Mouse (Mus musculus) liver, embryonic 16.5 days (tissue): ENCODE results near the gene 3110040M04Rik. TPM values are rescaled to one million over a fixed set of nuclear protein-coding genes. Genes with fewer than 3 reads are reported as not detected.

Experiments used
- ATAC-seq: fragments of 200-750 bp; cut with Nextera tagmentation; 2 replicates; pipeline ENCODE4 v1.8.0; 2017; ENCODE audit warnings: low read depth, mild to moderate bottlenecking, moderate number of reproducible peaks, moderate library complexity
- H3K27ac ChIP-seq: fragments of 300-500 bp; sonication (generic); 2 replicates; pipeline ENCODE4 v1.5.1; 2014; ENCODE audit warnings: mild to moderate bottlenecking, low read length
- H3K27me3 ChIP-seq: fragments of 300-500 bp; sonication (generic); 2 replicates; pipeline ENCODE4 v1.6.1; 2014; ENCODE audit warnings: low read depth, low read length, mixed read lengths; ENCODE audit not compliant: control insufficient read depth, insufficient read depth
- H3K36me3 ChIP-seq: fragments of 300-500 bp; sonication (generic); 2 replicates; pipeline ENCODE4 v1.6.1; 2014; ENCODE audit warnings: mild to moderate bottlenecking; ENCODE audit not compliant: control insufficient read depth, insufficient read depth
- H3K4me1 ChIP-seq: fragments of 300-500 bp; sonication (generic); 2 replicates; pipeline ENCODE4 v1.6.1; 2014; ENCODE audit warnings: low read depth, low read length, mixed read lengths; ENCODE audit not compliant: control insufficient read depth
- H3K4me2 ChIP-seq: fragments of 300-500 bp; sonication (generic); 2 replicates; pipeline ENCODE4 v1.6.1; 2014; ENCODE audit warnings: low read depth, low read length, mixed read lengths
- H3K4me3 ChIP-seq: fragments of 300-500 bp; sonication (generic); 2 replicates; pipeline ENCODE4 v1.5.1; 2014; ENCODE audit warnings: low read depth, mild to moderate bottlenecking, low read length
- H3K9ac ChIP-seq: fragments of 300-500 bp; sonication (generic); 2 replicates; pipeline ENCODE4 v1.6.1; 2014; ENCODE audit warnings: low read depth, low read length
- H3K9me3 ChIP-seq: fragments of 300-500 bp; sonication (generic); replicated peaks from 2 replicates; pipeline ENCODE4 v1.6.1; 2016; ENCODE audit warnings: low read length; ENCODE audit not compliant: control insufficient read depth
- WGBS: fragments of 180-500 bp; shearing (Covaris S2); extraction: QIAGEN DNeasy Blood & Tissue Kit; methylation state at CpG from one replicate; pipeline ENCODE4 v1.1.7; 2014; ENCODE audit not compliant: insufficient replicate concordance; 5-methylcytosine and 5-hydroxymethylcytosine counted together
- polyA plus RNA-seq: library from polyadenylated mRNA; unstranded; fragments of >200 nt; fragmentation: Nextera tagmentation; extraction: Ambion mirVana; gene quantifications from 2 replicates; pipeline ENCODE4 v1.2.1, GENCODE M21; 2015

3110040M04Rik gene
- polyA plus RNA-seq, 1 experiment from 2014 or later = 0.84 TPM

- 64% methylated on average over 10 of the region's 10 CpGs for WGBS
- no peaks in the 10 kb centered on the region for H3K4me1 ChIP-seq
- no peak overlapping the region for H3K27ac ChIP-seq
- no peak overlapping the region for H3K4me2 ChIP-seq
- no peaks in the 10 kb centered on the region for H3K36me3 ChIP-seq
- no peak overlapping the region for H3K9ac ChIP-seq
- no peak overlapping the region for H3K4me3 ChIP-seq
- ATAC-seq = no peak
- no peaks in the 10 kb centered on the region for H3K27me3 ChIP-seq
- no peaks in the 10 kb centered on the region for H3K9me3 ChIP-seq
These were observed 18.8 kb downstream of the 3110040M04Rik start for GRCm38 (mm10) chr1:151222561-151223267.

- WGBS = 59% methylated on average over 1 of the region's 1 CpGs
- no peak overlapping the region for H3K4me3 ChIP-seq
- no peaks in the 10 kb centered on the region for H3K9me3 ChIP-seq
- no peaks in the 10 kb centered on the region for H3K4me1 ChIP-seq
- ATAC-seq = no peak
- H3K4me2 ChIP-seq = no peak overlapping the region
- no peak overlapping the region for H3K27ac ChIP-seq
- no peak overlapping the region for H3K9ac ChIP-seq
- H3K27me3 ChIP-seq = no peaks in the 10 kb centered on the region
- H3K36me3 ChIP-seq = no peaks in the 10 kb centered on the region
These were observed 19.5 kb downstream of the 3110040M04Rik start for GRCm38 (mm10) chr1:151223377-151223776.

GRCm38 (mm10) chr1:151224536-151224935, 20.6 kb downstream of the 3110040M04Rik start:
- Histone ChIP-seq H3K9me3 (no peaks in the 10 kb centered on the region), H3K27ac (no peak overlapping the region), H3K4me3 (no peak overlapping the region), H3K4me2 (no peak overlapping the region), H3K36me3 (no peaks in the 10 kb centered on the region), H3K27me3 (no peaks in the 10 kb centered on the region), H3K4me1 (no peaks in the 10 kb centered on the region), H3K9ac (no peak overlapping the region)
- WGBS = 67% methylated on average over 1 of the region's 1 CpGs
- no peak for ATAC-seq

GRCm38 (mm10) chr1:151227506-151227905, 23.6 kb downstream of the 3110040M04Rik start:
- Histone ChIP-seq H3K9me3 (no peaks in the 10 kb centered on the region), H3K36me3 (no peaks in the 10 kb centered on the region), H3K4me2 (no peak overlapping the region), H3K4me1 (no peaks in the 10 kb centered on the region), H3K27ac (no peak overlapping the region), H3K4me3 (no peak overlapping the region), H3K9ac (no peak overlapping the region), H3K27me3 (no peaks in the 10 kb centered on the region)
- WGBS = 64% methylated on average over 8 of the region's 8 CpGs
- no peak for ATAC-seq

GRCm38 (mm10) chr1:151228320-151228989, 24.5 kb downstream of the 3110040M04Rik start:
- Histone ChIP-seq H3K4me2 (no peak overlapping the region), H3K4me1 (no peaks in the 10 kb centered on the region), H3K9ac (no peak overlapping the region), H3K36me3 (no peaks in the 10 kb centered on the region), H3K27me3 (no peaks in the 10 kb centered on the region), H3K27ac (no peak overlapping the region), H3K9me3 (no peaks in the 10 kb centered on the region), H3K4me3 (no peak overlapping the region)
- no peak for ATAC-seq
- 55% methylated on average over 1 of the region's 1 CpGs for WGBS

- H3K4me2 ChIP-seq = no peak overlapping the region
- no peak for ATAC-seq
- no peaks in the 10 kb centered on the region for H3K27me3 ChIP-seq
- 63% methylated on average over 3 of the region's 3 CpGs for WGBS
- no peaks in the 10 kb centered on the region for H3K36me3 ChIP-seq
- no peak overlapping the region for H3K9ac ChIP-seq
- H3K4me1 ChIP-seq = no peaks in the 10 kb centered on the region
- no peak overlapping the region for H3K27ac ChIP-seq
- H3K9me3 ChIP-seq = no peaks in the 10 kb centered on the region
- H3K4me3 ChIP-seq = no peak overlapping the region
These were observed 28.4 kb downstream of the 3110040M04Rik start for GRCm38 (mm10) chr1:151232346-151232745.

GRCm38 (mm10) chr1:151233756-151234155, 29.8 kb downstream of the 3110040M04Rik start:
- WGBS = 63% methylated on average over 3 of the region's 3 CpGs
- ATAC-seq = no peak

GRCm38 (mm10) chr1:151235574-151235973, 31.7 kb downstream of the 3110040M04Rik start:
- H3K36me3 ChIP-seq = no peaks in the 10 kb centered on the region
- WGBS = 44% methylated on average over 2 of the region's 2 CpGs
- no peaks in the 10 kb centered on the region for H3K27me3 ChIP-seq
- no peak overlapping the region for H3K4me3 ChIP-seq
- H3K9ac ChIP-seq = no peak overlapping the region
- H3K27ac ChIP-seq = no peak overlapping the region
- H3K9me3 ChIP-seq = no peaks in the 10 kb centered on the region
- no peaks in the 10 kb centered on the region for H3K4me1 ChIP-seq
- no peak for ATAC-seq
- no peak overlapping the region for H3K4me2 ChIP-seq

More at GRCm38 (mm10) chr1:151233756-151234155, 29.8 kb downstream of the 3110040M04Rik start:
- Histone ChIP-seq H3K27ac (no peak overlapping the region), H3K36me3 (no peaks in the 10 kb centered on the region), H3K4me2 (no peak overlapping the region), H3K9me3 (no peaks in the 10 kb centered on the region), H3K9ac (no peak overlapping the region), H3K4me1 (no peaks in the 10 kb centered on the region), H3K27me3 (no peaks in the 10 kb centered on the region), H3K4me3 (no peak overlapping the region)
